Mouse (Mus musculus) heart, embryonic 15.5 days (tissue): Measurements from ENCODE around the gene Psme4. TPM values are rescaled to one million over a fixed set of nuclear protein-coding genes. Genes with fewer than 3 reads are reported as not detected.

Source experiments
- ATAC-seq: fragments of 200-750 bp; cut with Nextera tagmentation; replicated peaks from 2 replicates; pipeline ENCODE4 v1.8.0; 2017; ENCODE audit warnings: low read depth, moderate TSS enrichment; ENCODE audit not compliant: insufficient number of reproducible peaks, insufficient read depth, low FRiP score
- H3K27ac ChIP-seq: fragments of 300-500 bp; sonication (generic); 2 replicates; pipeline ENCODE4 v1.5.1; 2015; ENCODE audit warnings: mild to moderate bottlenecking, inconsistent platforms
- H3K27me3 ChIP-seq: fragments of 300-500 bp; sonication (generic); 2 replicates; pipeline ENCODE4 v1.6.1; 2015; ENCODE audit warnings: inconsistent platforms
- H3K36me3 ChIP-seq: fragments of 300-500 bp; sonication (generic); 2 replicates; pipeline ENCODE4 v1.6.1; 2015; ENCODE audit warnings: mild to moderate bottlenecking, inconsistent platforms
- H3K4me1 ChIP-seq: fragments of 300-500 bp; sonication (generic); replicated peaks from 2 replicates; pipeline ENCODE4 v1.6.1; 2015; ENCODE audit warnings: inconsistent platforms
- H3K4me2 ChIP-seq: fragments of 300-500 bp; sonication (generic); 2 replicates; pipeline ENCODE4 v1.6.1; 2015; ENCODE audit warnings: inconsistent platforms, mild to moderate bottlenecking, moderate library complexity
- H3K4me3 ChIP-seq: fragments of 300-500 bp; sonication (generic); 2 replicates; pipeline ENCODE4 v1.5.1; 2015; ENCODE audit warnings: mild to moderate bottlenecking, inconsistent platforms
- H3K9ac ChIP-seq: fragments of 300-500 bp; sonication (generic); 2 replicates; pipeline ENCODE4 v1.6.1; 2015; ENCODE audit warnings: mild to moderate bottlenecking, inconsistent platforms
- H3K9me3 ChIP-seq: fragments of 300-500 bp; sonication (generic); replicated peaks from 2 replicates; pipeline ENCODE4 v1.6.1; 2016; ENCODE audit warnings: inconsistent platforms
- WGBS: fragments of 180-500 bp; shearing (Covaris S2); methylation state at CpG from one replicate; pipeline ENCODE4 v1.1.7; 2015; ENCODE audit warnings: mixed read lengths; 5-methylcytosine and 5-hydroxymethylcytosine counted together
- polyA plus RNA-seq: library from polyadenylated mRNA; unstranded; fragments of >200 nt; fragmentation: Nextera tagmentation; extraction: Ambion mirVana; gene quantifications from 2 replicates; pipeline ENCODE4 v1.2.1, GENCODE M21; 2015

The Psme4 gene
- polyA plus RNA-seq, 1 experiment from 2014 or later, result 10.1 TPM

GRCm38 (mm10) chr11:30786230-30786983, 14.9 kb downstream of the Psme4 start:
- no peak overlapping the region for H3K4me2 ChIP-seq
- no peak overlapping the region for H3K9ac ChIP-seq
- H3K27me3 ChIP-seq, result no peaks in the 10 kb centered on the region
- H3K4me3 ChIP-seq, result no peak overlapping the region
- H3K27ac ChIP-seq, result no peak overlapping the region
- H3K36me3 ChIP-seq, result no peaks in the 10 kb centered on the region
- H3K9me3 ChIP-seq, result no peaks in the 10 kb centered on the region
- no peak for ATAC-seq
- WGBS, result 88% methylated on average over 7 of the region's 7 CpGs
- no peaks in the 10 kb centered on the region; the same call in 1 of the 2 replicates for H3K4me1 ChIP-seq

GRCm38 (mm10) chr11:30792680-30793079, 21.2 kb downstream of the Psme4 start:
- Histone ChIP-seq H3K4me2 (no peak overlapping the region), H3K27ac (no peak overlapping the region), H3K4me3 (no peak overlapping the region), H3K9ac (no peak overlapping the region), H3K9me3 (no peaks in the 10 kb centered on the region), H3K36me3 (peaks cover 27% of the 10 kb centered on the region), H3K4me1 (no peaks in the 10 kb centered on the region), H3K27me3 (no peaks in the 10 kb centered on the region)
- 90% methylated on average over 7 of the region's 7 CpGs for WGBS
- no peak for ATAC-seq

GRCm38 (mm10) chr11:30793753-30794152, 22.2 kb downstream of the Psme4 start:
- no peak overlapping the region for H3K4me2 ChIP-seq
- ATAC-seq, result no peak
- no peak overlapping the region for H3K27ac ChIP-seq
- H3K9me3 ChIP-seq, result no peaks in the 10 kb centered on the region
- 93% methylated on average over 1 of the region's 1 CpGs for WGBS
- peaks cover 27% of the 10 kb centered on the region for H3K36me3 ChIP-seq
- no peak overlapping the region for H3K9ac ChIP-seq
- peaks cover under 1% of the 10 kb centered on the region; the same call in 1 of the 2 replicates for H3K4me1 ChIP-seq
- H3K27me3 ChIP-seq, result no peaks in the 10 kb centered on the region
- H3K4me3 ChIP-seq, result no peak overlapping the region

GRCm38 (mm10) chr11:30797236-30797635, 25.7 kb downstream of the Psme4 start:
- Histone ChIP-seq H3K9ac (no peak overlapping the region), H3K27ac (no peak overlapping the region), H3K9me3 (no peaks in the 10 kb centered on the region), H3K4me3 (no peak overlapping the region), H3K4me1 (peaks cover 5% of the 10 kb centered on the region; the same call in 1 of the 2 replicates), H3K36me3 (peaks cover 24% of the 10 kb centered on the region), H3K4me2 (no peak overlapping the region), H3K27me3 (no peaks in the 10 kb centered on the region)
- ATAC-seq, result no peak
- 86% methylated on average over 2 of the region's 2 CpGs for WGBS

- Histone ChIP-seq H3K27me3 (no peaks in the 10 kb centered on the region), H3K36me3 (peaks cover 5% of the 10 kb centered on the region), H3K9ac (no peak overlapping the region), H3K4me3 (no peak overlapping the region), H3K9me3 (no peaks in the 10 kb centered on the region), H3K4me2 (no peak overlapping the region), H3K27ac (no peak overlapping the region), H3K4me1 (peaks cover 5% of the 10 kb centered on the region; the same call in 1 of the 2 replicates)
- 82% methylated on average over 1 of the region's 1 CpGs for WGBS
- ATAC-seq, result no peak
Measured at GRCm38 (mm10) chr11:30799496-30799895, 28.0 kb downstream of the Psme4 start.

- Histone ChIP-seq H3K4me2 (no peak overlapping the region), H3K9ac (no peak overlapping the region), H3K36me3 (no peaks in the 10 kb centered on the region), H3K9me3 (no peaks in the 10 kb centered on the region), H3K4me3 (no peak overlapping the region), H3K27me3 (no peaks in the 10 kb centered on the region), H3K27ac (no peak overlapping the region), H3K4me1 (peaks cover 5% of the 10 kb centered on the region; the same call in 1 of the 2 replicates)
- no peak for ATAC-seq
Measured at GRCm38 (mm10) chr11:30800091-30800490, 28.6 kb downstream of the Psme4 start.

GRCm38 (mm10) chr11:30802421-30802820, 30.9 kb downstream of the Psme4 start:
- no peaks in the 10 kb centered on the region for H3K36me3 ChIP-seq
- peaks cover 5% of the 10 kb centered on the region; the same call in 1 of the 2 replicates for H3K4me1 ChIP-seq
- no peak for ATAC-seq
- H3K9ac ChIP-seq, result no peak overlapping the region
- WGBS, result 72% methylated on average over 1 of the region's 1 CpGs
- H3K27ac ChIP-seq, result no peak overlapping the region
- no peak overlapping the region for H3K4me3 ChIP-seq
- no peaks in the 10 kb centered on the region for H3K9me3 ChIP-seq
- no peak overlapping the region for H3K4me2 ChIP-seq
- no peaks in the 10 kb centered on the region for H3K27me3 ChIP-seq

GRCm38 (mm10) chr11:30821116-30821515, 49.6 kb downstream of the Psme4 start:
- H3K27ac ChIP-seq, result no peak overlapping the region
- no peak overlapping the region for H3K4me3 ChIP-seq
- ATAC-seq, result no peak
- H3K4me1 ChIP-seq, result no peaks in the 10 kb centered on the region
- 87% methylated on average over 5 of the region's 5 CpGs for WGBS
- no peaks in the 10 kb centered on the region for H3K9me3 ChIP-seq
- H3K9ac ChIP-seq, result no peak overlapping the region
- no peak overlapping the region for H3K4me2 ChIP-seq
- H3K36me3 ChIP-seq, result peaks cover 44% of the 10 kb centered on the region
- no peaks in the 10 kb centered on the region for H3K27me3 ChIP-seq

GRCm38 (mm10) chr11:30838793-30839192, 67.3 kb downstream of the Psme4 start:
- H3K27ac ChIP-seq, result no peak overlapping the region
- 81% methylated on average over 2 of the region's 2 CpGs for WGBS
- no peak for ATAC-seq
- no peak overlapping the region for H3K9ac ChIP-seq
- H3K27me3 ChIP-seq, result no peaks in the 10 kb centered on the region
- H3K36me3 ChIP-seq, result peaks cover 55% of the 10 kb centered on the region
- H3K4me3 ChIP-seq, result no peak overlapping the region
- no peaks in the 10 kb centered on the region for H3K9me3 ChIP-seq
- no peak overlapping the region for H3K4me2 ChIP-seq
- no peaks in the 10 kb centered on the region for H3K4me1 ChIP-seq

- Histone ChIP-seq H3K9ac (no peak overlapping the region), H3K4me1 (no peaks in the 10 kb centered on the region), H3K36me3 (peaks cover 38% of the 10 kb centered on the region), H3K27ac (no peak overlapping the region), H3K4me3 (no peak overlapping the region), H3K9me3 (no peaks in the 10 kb centered on the region), H3K4me2 (no peak overlapping the region), H3K27me3 (no peaks in the 10 kb centered on the region)
- WGBS, result 84% methylated on average over 1 of the region's 1 CpGs
- ATAC-seq, result no peak
Measured at GRCm38 (mm10) chr11:30844355-30844754, 72.8 kb downstream of the Psme4 start.

GRCm38 (mm10) chr11:30872425-30872824, 100.9 kb downstream of the Psme4 start:
- ATAC-seq, result no peak
- Histone ChIP-seq H3K4me1 (no peaks in the 10 kb centered on the region), H3K4me2 (no peak overlapping the region), H3K27me3 (no peaks in the 10 kb centered on the region), H3K9ac (no peak overlapping the region), H3K9me3 (no peaks in the 10 kb centered on the region), H3K4me3 (no peak overlapping the region), H3K36me3 (peaks cover 38% of the 10 kb centered on the region), H3K27ac (no peak overlapping the region)
